Mouse (Mus musculus) kidney, postnatal 36 days (tissue): ENCODE data around the gene Uchl1.

ENCODE experiments used
- DNase-seq, 2 experiments: peaks; one replicate each; pipeline ENCODE4 v3.0.0; 2021 to 2022; ENCODE audit warnings: mixed read lengths in 2 of 2

Gene Uchl1

GRCm38 (mm10) chr5:66675983-66676382, at the start of gene Uchl1:
Gene Uchl1, plus strand, starts transcription at chr5:66676091.
- DNase-seq = peak; percentile 42 to 56

- DNase-seq = no peak
These were observed 48.1 kb upstream of the Uchl1 start for GRCm38 (mm10) chr5:66627805-66628204.

- DNase-seq = no peak
These were observed 40.3 kb upstream of the Uchl1 start for GRCm38 (mm10) chr5:66635459-66636079.

- DNase-seq = no peak
These were observed 33.7 kb upstream of the Uchl1 start for GRCm38 (mm10) chr5:66642156-66642555.

- no peak for DNase-seq
These were observed 32.6 kb upstream of the Uchl1 start for GRCm38 (mm10) chr5:66643260-66643659.

- no peak for DNase-seq
These were observed 28.4 kb upstream of the Uchl1 start for GRCm38 (mm10) chr5:66647504-66647903.

- DNase-seq = peak; percentile 64 to 81
These were observed 21.7 kb upstream of the Uchl1 start for GRCm38 (mm10) chr5:66654220-66654619.

GRCm38 (mm10) chr5:66675189-66675890, 551 bp upstream of the Uchl1 start:
- DNase-seq = no peak

GRCm38 (mm10) chr5:66676457-66677117, 696 bp downstream of the Uchl1 start:
- peak in 1 of 2 experiments; percentile 48 for DNase-seq

GRCm38 (mm10) chr5:66677411-66678345, 1.8 kb downstream of the Uchl1 start:
- no peak for DNase-seq

GRCm38 (mm10) chr5:66679222-66679621, 3.3 kb downstream of the Uchl1 start:
- DNase-seq = peak in 1 of 2 experiments; percentile 36

- no peak for DNase-seq
These were observed 10.0 kb downstream of the Uchl1 start for GRCm38 (mm10) chr5:66685930-66686329.

GRCm38 (mm10) chr5:66686863-66687262, 11.0 kb downstream of the Uchl1 start:
- peak in 1 of 2 experiments; percentile 13 for DNase-seq

GRCm38 (mm10) chr5:66687737-66688136, 11.8 kb downstream of the Uchl1 start:
- no peak for DNase-seq

- no peak for DNase-seq
These were observed 12.4 kb downstream of the Uchl1 start for GRCm38 (mm10) chr5:66688286-66688685.

GRCm38 (mm10) chr5:66689796-66690195, 13.9 kb downstream of the Uchl1 start:
- no peak for DNase-seq

- DNase-seq = no peak
These were observed 17.3 kb downstream of the Uchl1 start for GRCm38 (mm10) chr5:66693231-66693630.

GRCm38 (mm10) chr5:66697119-66697518, 21.2 kb downstream of the Uchl1 start:
- DNase-seq = peak; percentile 58 to 68

- no peak for DNase-seq
These were observed 24.0 kb downstream of the Uchl1 start for GRCm38 (mm10) chr5:66699911-66700310.

- DNase-seq = no peak
These were observed 26.1 kb downstream of the Uchl1 start for GRCm38 (mm10) chr5:66701951-66702350.

- peak in 1 of 2 experiments; percentile 7 for DNase-seq
These were observed 27.6 kb downstream of the Uchl1 start for GRCm38 (mm10) chr5:66703317-66704004.

GRCm38 (mm10) chr5:66707859-66708258, 32.0 kb downstream of the Uchl1 start:
- DNase-seq = no peak
